Mouse (Mus musculus) Patski (cell line): ENCODE data around the gene Dennd4a. TPM values are rescaled to one million over a fixed set of nuclear protein-coding genes. Genes with fewer than 3 reads are reported as not detected.
A peak's percentile ranks its signal among the peaks of the same experiment; 100 is the strongest.

Experiments
- ATAC-seq: fragments of 100-300 bp; one replicate; pipeline ENCODE4 v1.8.0; 2021
- CTCF ChIA-PET: fragments of 350-600 bp; sonication (Branson Sonifier 250); formaldehyde crosslinking; loops from one replicate; lab custom pipeline; 2022; ENCODE audit warnings: inconsistent platforms; lab: Charles Lee
- POLR2A ChIA-PET: fragments of 350-600 bp; sonication (Branson Sonifier 250); formaldehyde crosslinking; loops from one replicate; lab custom pipeline; 2022; ENCODE audit warnings: antibody characterized with exemption, inconsistent platforms; lab: Charles Lee
- DNase-seq: peaks from one replicate; pipeline ENCODE4 v3.0.0-alpha.2; 2011; ENCODE audit warnings: low read depth, low spot score
- H3K27me3 ChIP-seq: fragments of 371-371 bp; one replicate; pipeline ENCODE4 v1.5.1; 2021
- CTCF ChIP-seq: fragments of 100-300 bp; IDR thresholded peaks from one replicate; pipeline ENCODE4 v1.5.1; 2021
- in situ Hi-C: fragments of 300-500 bp; cut with MboI; formaldehyde crosslinking; loops from 3 replicates; pipeline ENCODE4 v1.11.1; 2018; ENCODE audit warnings: low pct_unique_long_range_greater_than_20kb, mixed read lengths
- polyA plus RNA-seq: library from polyadenylated mRNA; unstranded; gene quantifications from one replicate; pipeline ENCODE4 v1.2.3, GENCODE M21; 2021

Gene Dennd4a
- polyA plus RNA-seq, 1 experiment from 2014 or later = 9.0 TPM

DNA sequence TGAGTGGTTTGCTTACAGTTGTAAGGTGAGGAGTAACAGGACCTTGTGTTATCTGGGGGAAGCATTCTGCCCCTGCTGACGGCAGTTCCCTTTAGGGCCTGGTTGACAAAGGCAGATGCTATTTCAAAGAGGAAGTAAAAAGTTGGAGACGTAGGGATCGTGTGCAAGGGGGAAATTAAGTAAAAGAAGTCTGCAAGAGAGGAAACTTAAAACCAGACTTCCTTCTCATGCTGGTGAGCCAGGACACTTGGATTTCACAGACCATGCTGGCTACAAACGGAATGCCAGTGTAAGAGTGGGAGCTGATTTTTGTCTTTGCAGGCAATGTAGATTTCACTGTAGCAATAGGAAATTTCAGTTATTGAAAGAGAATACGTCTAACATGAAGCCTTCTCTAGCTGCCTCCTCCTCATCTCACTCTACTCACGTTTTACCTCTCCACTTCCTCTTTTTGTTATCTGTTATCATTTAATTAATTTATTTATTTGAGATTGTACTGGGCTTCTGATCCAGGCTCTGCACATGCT lies 19.0 kb downstream of the Dennd4a start:
- ChIA-PET POLR2A (interaction anchor here (1.2 kb wide), 1 partner anchor 19 kb away, joined by 6 read pairs; no protein-coding TSS in a partner anchor), CTCF (no interaction called here)
- no peak for TF ChIP-seq CTCF
- in situ Hi-C loops = no loop called here
- H3K27me3 ChIP-seq = no peaks in the 10 kb centered on the region
- ATAC-seq (no peak), DNase-seq (no peak)

DNA sequence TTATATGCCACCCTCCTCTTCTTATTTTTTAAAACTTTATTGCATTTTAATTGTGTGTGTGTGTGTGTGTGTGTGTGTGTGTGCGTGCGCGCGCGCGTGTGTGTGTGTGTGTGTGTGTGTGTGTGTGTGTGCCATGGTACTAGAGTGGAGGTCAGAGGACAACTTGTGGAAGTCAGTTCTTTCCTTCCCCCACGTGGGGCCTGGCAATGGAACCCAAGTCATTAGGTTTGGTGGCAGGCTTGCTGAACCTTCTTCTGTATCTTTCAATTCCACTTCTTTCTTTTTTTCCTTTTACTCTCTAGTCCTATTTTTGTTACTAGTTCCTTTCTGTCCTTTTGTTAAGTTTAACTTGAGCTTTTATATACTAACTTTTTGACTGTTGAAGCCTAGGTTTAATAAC lies 19.5 kb downstream of the Dennd4a start:
- no peak for TF ChIP-seq CTCF
- in situ Hi-C loops = no loop called here
- POLR2A ChIA-PET = interaction anchor here (0.7 to 0.8 kb wide), 2 partner anchors 11 to 147 kb away, joined by 5 to 6 read pairs; no protein-coding TSS in a partner anchor
- DNase-seq (no peak), ATAC-seq (no peak)
- H3K27me3 ChIP-seq = no peaks in the 10 kb centered on the region
- CTCF ChIA-PET = no interaction called here

DNA sequence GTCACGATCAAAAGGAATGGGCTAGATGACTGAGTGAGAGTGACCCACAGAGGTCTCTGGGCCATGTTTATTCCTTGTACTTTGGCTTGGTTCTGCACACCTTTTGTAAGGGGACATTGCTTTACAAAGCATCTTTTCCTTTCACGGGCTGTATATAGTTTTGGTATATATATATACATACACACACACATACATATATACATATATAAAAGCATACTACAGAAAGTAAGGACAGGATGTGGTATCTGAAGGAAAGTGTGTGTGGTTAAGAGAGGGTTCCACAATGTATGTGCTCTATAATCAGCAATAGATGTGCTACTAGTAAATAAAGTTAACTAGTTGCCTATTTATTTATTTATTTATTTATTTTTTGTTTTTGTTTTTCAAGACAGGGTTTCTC lies 20.6 kb downstream of the Dennd4a start:
- ChIA-PET POLR2A (no interaction called here), CTCF (no interaction called here)
- TF ChIP-seq CTCF = no peak
- DNase-seq (no peak), ATAC-seq (no peak)
- H3K27me3 ChIP-seq = no peaks in the 10 kb centered on the region
- in situ Hi-C loops = no loop called here

DNA sequence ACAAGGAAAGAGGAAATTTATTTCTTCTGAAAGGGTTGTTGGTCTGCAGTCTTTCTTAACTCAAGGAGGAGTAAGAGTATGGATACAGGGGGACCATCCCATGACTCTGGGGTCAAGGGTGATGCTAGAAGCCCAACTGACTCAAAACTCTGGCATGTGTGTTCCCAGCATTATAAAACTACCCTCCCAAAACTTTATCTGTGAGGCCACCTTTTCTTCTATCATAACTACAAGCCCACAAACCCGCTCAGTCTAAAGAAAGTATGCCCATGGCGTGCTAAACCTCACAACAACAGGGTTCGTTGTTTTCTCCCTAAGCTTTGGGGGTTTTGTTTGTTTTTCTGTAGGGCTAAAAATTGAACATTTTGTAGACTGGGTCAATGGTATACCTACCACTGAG lies 23.3 kb downstream of the Dennd4a start:
- DNase-seq = no peak
- no peak for ATAC-seq
- H3K27me3 ChIP-seq = no peaks in the 10 kb centered on the region
- POLR2A ChIA-PET = no interaction called here
- no peak for TF ChIP-seq CTCF
- in situ Hi-C loops = no loop called here
- CTCF ChIA-PET = no interaction called here

DNA sequence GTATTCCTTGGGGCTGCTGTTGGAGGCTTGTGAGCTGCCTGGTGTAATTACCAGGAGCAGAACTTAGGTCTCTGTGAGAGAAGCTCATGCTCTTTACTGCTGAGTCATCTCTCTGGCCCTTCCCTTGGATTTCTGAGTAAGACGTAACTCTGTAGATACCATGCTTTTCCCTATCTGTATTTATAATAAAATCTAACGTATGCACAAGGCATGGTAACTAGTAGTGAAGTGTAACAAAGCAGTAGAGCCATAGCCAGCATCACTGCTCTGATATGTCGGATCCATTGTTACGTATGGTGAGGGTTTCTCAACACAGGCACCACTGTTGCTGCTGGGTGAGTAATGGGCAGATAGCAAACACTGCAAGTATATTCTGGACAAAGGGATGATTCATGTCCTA lies 34.2 kb downstream of the Dennd4a start:
- POLR2A ChIA-PET = no interaction called here
- no peaks in the 10 kb centered on the region for H3K27me3 ChIP-seq
- ATAC-seq (no peak), DNase-seq (peak; percentile 2)
- no peak for TF ChIP-seq CTCF
- CTCF ChIA-PET = no interaction called here
- in situ Hi-C loops = no loop called here

DNA sequence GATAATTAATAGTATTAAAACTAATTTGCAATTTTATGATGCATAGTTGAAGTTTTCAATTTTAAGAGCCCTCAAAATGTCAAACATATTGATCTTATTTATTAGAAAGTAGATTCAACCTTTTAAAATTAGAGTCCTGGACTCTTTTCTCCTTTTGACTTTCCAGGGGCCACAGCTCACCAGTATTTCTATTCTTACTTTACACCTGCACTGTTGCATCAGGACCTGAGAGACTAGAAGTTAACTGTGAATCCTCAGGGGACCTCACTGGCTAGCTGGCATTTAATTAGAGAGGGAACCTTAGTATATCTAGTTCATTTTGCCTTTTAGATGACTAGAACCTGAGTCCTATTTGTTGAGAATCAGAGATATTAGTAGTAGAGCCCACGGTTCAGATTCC lies 38.4 kb downstream of the Dennd4a start:
- no peak for ATAC-seq
- in situ Hi-C loops = no loop called here

GRCm38 (mm10) chr9:64860083-64860482 lies 48.9 kb downstream of the Dennd4a start:
- POLR2A ChIA-PET = no interaction called here
- CTCF ChIA-PET = interaction anchor here (1.1 to 1.5 kb wide), 4 partner anchors 10 to 37 kb away, joined by 3 read pairs; no protein-coding TSS in a partner anchor
- no peaks in the 10 kb centered on the region for H3K27me3 ChIP-seq
- no peak for TF ChIP-seq CTCF
- DNase-seq (no peak), ATAC-seq (no peak)
- in situ Hi-C loops = no loop called here

More for the DNA sequence above, 38.4 kb downstream of the Dennd4a start:
- H3K27me3 ChIP-seq = no peaks in the 10 kb centered on the region
- no peak for TF ChIP-seq CTCF
- ChIA-PET POLR2A (no interaction called here), CTCF (interaction anchor here (0.9 kb wide), 1 partner anchor 10 kb away, joined by 3 read pairs; no protein-coding TSS in a partner anchor)
- DNase-seq = no peak

DNA sequence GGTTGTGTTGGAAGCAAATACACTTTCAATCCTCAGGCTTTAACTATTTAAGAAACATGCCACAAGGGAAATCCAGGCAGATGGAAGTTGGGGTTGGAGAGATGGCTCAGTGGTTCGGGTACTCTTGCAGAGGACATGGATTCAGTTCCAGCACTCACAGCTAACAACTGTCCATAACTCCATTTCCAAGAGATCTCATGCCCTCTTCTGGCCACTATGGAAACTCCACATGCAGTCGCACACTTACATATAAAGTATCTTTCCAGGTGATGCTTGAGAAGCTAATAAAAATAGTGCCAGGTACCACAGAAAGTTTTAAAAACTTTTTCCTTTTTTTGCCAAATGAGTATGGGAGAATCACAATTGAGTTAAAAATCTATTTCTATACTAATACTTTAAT lies 51.5 kb downstream of the Dennd4a start:
- DNase-seq = no peak
- POLR2A ChIA-PET = interaction anchor here (0.8 kb wide), 1 partner anchor 50 kb away, joined by 4 read pairs; no protein-coding TSS in a partner anchor
- peak; percentile 49 for TF ChIP-seq CTCF
- no peak for ATAC-seq
- in situ Hi-C loops = no loop called here
- no peaks in the 10 kb centered on the region for H3K27me3 ChIP-seq
- CTCF ChIA-PET = interaction anchor here (0.8 to 1.7 kb wide), 5 partner anchors 15 to 78 kb away, joined by 3 to 5 read pairs (median 4); no protein-coding TSS in a partner anchor

- ChIA-PET CTCF (no interaction called here), POLR2A (no interaction called here)
- in situ Hi-C loops = no loop called here
- DNase-seq (no peak), ATAC-seq (no peak)
- no peaks in the 10 kb centered on the region for H3K27me3 ChIP-seq
- no peak for TF ChIP-seq CTCF
Observed at GRCm38 (mm10) chr9:64886008-64886407, 74.9 kb downstream of the Dennd4a start.

- ATAC-seq (no peak), DNase-seq (no peak)
- no peak for TF ChIP-seq CTCF
- in situ Hi-C loops = no loop called here
- H3K27me3 ChIP-seq = no peaks in the 10 kb centered on the region
- CTCF ChIA-PET = interaction anchor here (1.7 kb wide), 1 partner anchor 36 kb away, joined by 3 read pairs; no protein-coding TSS in a partner anchor
- POLR2A ChIA-PET = no interaction called here
Observed at GRCm38 (mm10) chr9:64896605-64897004, 85.5 kb downstream of the Dennd4a start.

DNA sequence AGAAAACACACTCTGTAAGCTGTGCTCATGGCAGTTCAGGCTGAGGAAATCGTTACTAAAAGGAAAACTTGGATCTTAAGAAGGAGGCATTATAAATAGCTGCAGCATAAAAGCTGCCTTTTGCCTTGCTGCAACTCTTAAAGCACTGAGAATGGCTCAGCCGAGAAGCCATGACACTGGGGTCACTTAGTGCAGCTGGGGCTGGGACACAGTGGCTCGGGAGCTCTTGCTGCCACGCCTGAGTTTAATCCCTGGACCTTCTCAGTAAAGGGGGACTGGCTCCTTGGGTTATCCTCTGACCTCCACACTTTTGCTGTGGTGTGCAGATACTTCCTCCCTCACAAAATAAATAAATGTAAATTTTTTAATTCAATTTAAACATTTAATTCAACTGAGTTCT lies 91.7 kb downstream of the Dennd4a start:
- ChIA-PET CTCF (interaction anchor here (1.2 to 1.7 kb wide), 3 partner anchors 11 to 118 kb away, joined by 3 to 9 read pairs (median 4); no protein-coding TSS in a partner anchor), POLR2A (interaction anchor here (1.2 kb wide), 1 partner anchor 92 kb away, joined by 3 read pairs; the partner anchor contains the start of gene Dennd4a)
- in situ Hi-C loops = no loop called here
- no peak for DNase-seq
- no peak for ATAC-seq
- H3K27me3 ChIP-seq = no peaks in the 10 kb centered on the region
- TF ChIP-seq CTCF = no peak
